Mouse (Mus musculus) cerebral cortex, adult 2 months (tissue): Measurements from ENCODE around the gene Zmym4.

ENCODE experiments used
- WGBS: fragments of 180-500 bp; shearing (Covaris S2); methylation state at CpG from one replicate; pipeline ENCODE4 v1.1.7; 2018; 5-methylcytosine and 5-hydroxymethylcytosine counted together

The Zmym4 gene

DNA sequence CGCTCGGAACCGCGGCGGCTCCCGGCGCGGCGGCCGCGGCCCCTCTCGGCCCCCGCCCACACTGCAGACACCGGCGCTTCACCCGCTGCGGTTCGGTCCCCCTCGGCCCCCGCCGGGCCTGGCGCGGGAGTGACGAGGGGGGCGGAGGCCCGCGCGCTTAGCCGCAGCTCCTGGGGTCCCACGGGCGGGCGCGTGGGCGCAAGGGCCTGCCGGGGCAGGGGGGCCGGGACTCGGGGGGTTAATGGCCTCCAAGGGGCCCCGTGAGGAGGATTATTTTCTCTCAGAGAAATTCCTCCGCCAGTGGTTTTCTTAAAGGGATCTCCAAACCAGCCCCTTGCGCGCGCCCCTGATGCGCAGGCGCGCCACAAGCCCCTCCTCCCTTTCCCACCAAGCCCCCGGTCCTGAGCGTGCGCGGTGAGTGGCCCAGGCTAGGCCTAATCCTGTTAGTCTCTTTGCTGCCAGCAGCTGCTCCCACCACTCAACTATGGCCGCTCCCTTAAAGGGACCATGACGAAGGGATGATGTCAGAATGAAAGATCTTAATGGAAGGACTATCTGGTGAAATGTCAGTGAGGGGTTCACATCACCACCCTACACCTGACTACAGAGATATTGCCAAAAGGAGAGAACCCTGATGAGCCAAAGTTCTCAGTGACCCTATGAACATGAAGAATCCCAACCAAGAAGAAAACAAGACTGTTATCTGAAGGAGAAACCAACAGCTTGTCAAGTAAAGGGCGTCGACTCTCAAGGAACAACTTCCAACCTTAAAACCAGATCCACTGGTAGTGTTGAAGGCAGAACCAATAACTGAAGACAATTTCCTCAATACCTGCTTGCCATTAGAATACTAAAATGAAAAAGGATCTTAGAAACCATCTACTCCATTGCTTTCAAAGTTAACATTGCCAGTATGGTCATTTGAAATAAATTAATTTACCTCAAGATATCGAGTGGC lies at the start of gene Zmym4:
TSS of gene Zmym4 (minus strand) at position 272 of the 958 bp plus-strand sequence.
- 7% methylated on average over 53 of the region's 54 CpGs for WGBS

DNA sequence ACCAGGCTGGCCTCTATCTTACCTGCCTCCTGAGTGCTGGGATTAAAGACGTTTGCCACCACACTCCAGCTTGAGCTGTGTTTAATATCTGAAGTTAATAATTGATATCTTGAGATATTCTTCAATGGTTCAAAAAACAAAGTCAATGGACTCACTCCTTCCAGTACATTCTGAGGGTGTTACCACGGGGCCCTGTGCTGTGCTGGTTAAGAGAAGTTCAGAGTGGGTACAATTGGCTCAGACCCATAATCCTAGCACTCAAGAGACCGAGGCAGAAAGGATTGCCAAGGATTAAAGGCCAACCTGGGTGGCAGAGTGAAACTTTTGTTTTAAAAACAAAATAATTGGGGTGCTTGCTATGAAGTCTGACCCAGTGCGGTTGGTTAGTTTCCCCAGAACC lies 48.4 kb upstream of the Zmym4 start:
- 69% methylated on average over 4 of the region's 4 CpGs for WGBS

DNA sequence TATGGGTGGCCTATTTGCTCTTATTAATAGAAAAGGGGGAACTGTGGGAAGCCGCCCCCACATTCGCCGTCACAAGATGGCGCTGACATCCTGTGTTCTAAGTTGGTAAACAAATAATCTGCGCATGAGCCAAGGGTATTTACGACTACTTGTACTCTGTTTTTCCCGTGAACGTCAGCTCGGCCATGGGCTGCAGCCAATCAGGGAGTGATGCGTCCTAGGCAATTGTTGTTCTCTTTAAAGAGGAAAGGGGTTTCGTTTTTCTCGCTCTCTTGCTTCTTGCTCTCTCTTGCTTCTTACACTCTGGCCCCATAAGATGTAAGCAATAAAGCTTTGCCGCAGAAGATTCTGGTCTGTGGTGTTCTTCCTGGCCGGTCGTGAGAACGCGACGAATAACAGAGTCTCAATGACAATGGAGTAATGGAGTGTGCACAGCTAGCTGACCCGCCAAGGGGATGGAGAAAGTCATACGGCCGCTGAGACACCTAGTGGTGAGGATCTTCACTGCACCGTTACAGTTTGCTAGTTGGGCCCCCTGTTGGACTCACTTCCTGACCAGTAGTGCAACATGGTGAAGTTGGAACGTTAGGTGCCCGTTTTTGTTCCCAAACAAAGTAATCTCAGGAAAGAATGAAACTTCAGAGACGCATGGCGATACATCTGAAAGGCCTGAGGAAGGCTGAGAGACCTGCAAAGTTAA lies 47.5 kb upstream of the Zmym4 start:
- WGBS = 12% methylated on average over 14 of the region's 26 CpGs

DNA sequence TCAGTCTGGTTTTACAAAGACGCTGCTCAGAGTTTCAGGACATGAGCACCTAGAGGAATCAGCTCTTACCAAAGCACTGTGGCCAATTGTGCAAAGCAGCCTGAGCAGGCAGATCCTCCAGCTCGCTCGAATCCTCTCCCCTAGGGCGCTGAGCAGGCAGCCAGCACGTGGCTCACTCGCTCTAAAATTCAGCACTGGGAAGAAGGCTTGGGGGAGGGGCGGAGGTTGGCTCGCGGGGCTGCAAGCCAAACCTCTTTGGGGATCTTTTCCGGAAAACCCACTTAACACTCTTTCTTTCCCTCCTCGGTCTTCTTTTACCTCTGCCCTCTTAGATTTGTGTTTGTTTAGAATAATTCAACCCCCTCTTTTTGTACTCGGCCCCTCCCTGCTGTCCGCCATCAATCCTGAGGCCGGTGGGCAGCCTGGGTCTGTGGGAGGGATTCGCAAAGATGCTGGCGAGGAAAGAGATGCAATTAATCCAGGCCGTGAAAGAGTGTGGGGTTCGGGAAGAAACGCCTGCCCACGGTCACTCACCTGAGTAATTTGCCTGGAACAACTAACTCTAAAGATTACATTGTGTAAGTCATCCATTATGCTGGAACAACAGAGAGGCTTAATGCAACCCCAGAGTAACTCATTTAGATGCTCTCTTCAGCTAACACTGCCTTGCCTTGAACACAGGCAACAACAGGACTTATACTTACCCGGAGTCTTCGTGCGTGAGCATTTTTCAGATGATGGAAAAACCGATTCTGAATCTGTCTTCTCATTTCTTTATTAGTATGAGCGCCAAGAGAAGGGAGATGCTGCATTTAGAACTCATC lies 37.4 kb upstream of the Zmym4 start:
- 13% methylated on average over 25 of the region's 25 CpGs for WGBS

DNA sequence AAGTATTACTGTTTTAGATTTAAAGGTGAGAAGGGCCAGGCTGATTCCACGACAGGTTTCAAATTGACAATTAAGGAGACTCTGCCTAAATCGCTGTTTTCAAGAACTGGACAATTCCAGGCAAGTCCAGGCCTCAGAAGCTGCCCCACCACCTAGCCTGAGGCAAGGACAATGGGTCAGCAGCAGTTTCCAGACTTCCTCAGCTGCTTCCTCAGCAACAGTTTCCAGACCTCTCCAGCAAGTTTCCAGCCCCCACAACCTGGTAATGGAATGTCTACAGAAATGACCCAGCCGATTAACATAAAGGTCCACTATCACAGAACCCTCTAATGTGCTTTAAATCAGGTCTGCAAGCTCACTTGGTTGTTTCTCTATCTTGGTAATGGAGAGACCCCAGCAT lies 36.4 kb upstream of the Zmym4 start:
- 76% methylated on average over 3 of the region's 3 CpGs for WGBS

DNA sequence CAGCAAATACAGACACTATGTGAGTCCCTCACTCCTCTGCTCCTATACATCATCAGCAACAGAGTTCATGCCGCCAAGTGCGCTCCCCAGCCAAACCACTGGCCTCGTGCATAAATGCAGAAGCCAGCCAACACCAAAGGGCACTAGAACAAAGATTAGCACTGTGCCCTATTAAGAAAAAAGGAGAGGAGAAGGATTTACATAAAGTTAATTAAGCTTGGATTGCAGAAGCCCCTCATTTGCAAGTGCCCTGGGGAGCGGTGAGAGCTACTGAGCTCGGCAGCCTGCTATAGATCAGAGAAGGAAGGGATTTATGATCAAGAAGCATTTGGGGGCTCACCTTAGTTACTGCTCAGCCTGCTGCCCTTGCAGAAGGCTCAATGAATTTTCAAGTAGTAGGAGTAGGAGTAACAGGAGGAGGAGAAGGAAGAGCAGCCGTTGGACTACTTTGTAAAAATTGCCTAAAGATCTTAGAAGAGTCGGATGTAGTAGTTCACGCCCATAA lies 32.7 kb upstream of the Zmym4 start:
- 41% methylated on average over 8 of the region's 8 CpGs for WGBS

DNA sequence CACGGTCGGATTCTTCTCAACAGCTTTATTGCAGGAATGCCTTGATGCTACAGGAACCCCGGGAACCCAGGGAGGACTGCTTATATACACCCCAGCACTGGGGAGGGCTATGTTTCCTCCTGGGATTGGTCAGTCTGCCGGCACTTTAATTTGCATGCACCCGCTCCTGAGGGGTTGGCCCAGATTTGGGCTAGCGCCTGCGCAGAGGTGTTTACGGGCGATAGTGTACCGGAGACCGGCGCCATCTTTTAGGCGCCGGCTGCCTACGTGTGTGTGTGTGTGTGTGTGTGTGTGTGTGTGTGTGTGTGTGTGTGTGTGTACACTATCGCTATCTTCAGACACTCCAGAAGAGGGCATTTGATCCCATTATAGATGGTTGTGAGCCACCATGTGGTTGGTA lies 31.4 kb upstream of the Zmym4 start:
- 94% methylated on average over 16 of the region's 16 CpGs for WGBS

DNA sequence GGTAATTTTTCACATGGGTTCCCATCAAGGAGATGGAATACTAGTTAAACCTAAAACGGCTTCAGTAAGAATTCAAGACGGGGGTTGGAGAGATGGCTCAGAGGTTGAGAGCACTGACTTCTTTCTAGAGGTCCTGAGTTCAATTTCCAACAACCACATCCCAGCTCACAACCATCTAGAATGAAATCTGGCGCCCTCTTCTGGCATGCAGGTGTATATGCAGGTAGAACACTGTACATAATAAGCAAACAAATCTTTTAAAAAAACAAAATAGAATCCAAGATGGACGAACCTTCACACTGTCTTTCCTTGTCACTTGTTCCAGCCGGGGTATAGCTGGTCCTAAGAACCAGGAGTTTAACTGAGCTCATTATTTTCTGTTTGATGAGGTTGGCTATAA lies 24.4 kb upstream of the Zmym4 start:
- 66% methylated on average over 5 of the region's 5 CpGs for WGBS

DNA sequence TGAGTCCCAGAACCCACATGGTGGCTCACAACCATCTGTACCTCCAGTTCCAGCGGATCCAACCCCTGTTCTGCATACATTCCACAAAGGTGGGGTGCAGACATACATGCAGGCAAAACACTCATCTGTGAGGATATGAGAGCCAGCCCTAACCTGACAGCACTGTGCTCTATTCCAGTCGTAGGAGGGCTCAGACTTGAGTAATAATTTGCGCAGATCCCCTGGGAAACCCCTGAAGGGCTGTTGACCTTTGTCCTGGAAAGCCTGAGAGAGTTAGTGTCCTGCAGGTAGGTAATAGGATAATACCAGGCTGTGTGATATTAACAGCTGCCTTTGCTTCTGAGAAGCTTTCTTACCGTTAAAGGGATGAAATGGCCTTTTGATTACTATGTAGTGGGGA lies 20.6 kb upstream of the Zmym4 start:
- WGBS = 84% methylated on average over 4 of the region's 4 CpGs

DNA sequence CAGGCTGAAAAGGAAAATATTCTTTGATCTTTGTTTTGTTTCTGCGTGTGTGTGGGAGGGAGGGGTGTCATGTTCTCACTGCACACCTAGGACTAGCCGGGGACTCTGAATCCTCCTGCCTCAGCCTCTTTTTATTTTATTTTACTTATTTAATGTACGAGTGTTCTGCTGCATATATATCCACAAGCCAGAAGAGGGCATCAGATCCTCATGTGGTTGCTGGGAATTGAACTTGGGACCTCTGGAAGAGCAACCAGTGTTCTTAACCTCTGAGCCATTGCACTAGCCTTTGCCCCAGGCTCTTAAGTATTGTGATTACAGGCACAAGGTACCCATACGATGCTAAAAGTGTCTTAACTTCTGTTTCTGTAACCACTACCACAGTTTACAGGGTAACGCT lies 18.8 kb upstream of the Zmym4 start:
- WGBS = 79% methylated on average over 5 of the region's 5 CpGs

DNA sequence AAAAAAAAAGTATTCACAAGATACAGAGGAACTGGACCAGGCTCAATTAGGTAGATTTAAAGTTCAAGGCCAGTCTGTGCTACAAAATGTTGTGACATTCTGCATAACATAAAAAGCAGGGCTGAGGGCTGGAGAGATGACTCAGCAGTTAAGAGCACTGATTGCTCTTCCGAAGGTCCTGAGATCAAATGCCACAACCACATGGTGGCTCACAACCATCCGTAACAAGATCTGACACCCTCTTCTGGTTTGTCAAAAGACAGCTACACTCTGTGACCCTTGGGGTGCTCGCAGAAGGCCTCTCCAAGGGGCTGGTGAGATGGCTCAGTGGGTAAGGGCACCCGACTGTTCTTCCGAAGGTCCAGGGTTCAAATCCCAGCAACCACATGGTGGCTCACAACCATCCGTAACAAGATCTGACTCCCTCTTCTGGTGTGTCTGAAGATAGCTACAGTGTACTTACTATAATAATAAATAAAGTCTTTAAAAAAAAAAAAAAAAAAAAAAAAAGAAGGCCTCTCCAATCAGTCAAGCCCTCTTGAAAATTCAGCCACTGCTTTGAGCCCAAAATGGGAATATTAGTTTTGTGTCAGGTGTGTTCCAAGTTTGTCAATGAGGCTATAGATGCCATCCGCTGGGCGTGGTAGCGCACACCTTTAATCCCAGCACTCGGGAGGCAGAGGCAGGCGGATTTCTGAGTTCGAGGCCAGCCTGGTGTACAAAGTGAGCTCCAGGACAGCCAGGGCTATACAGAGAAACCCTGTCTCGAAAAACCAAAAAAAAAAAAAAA lies 16.0 kb upstream of the Zmym4 start:
- WGBS = 91% methylated on average over 13 of the region's 13 CpGs

DNA sequence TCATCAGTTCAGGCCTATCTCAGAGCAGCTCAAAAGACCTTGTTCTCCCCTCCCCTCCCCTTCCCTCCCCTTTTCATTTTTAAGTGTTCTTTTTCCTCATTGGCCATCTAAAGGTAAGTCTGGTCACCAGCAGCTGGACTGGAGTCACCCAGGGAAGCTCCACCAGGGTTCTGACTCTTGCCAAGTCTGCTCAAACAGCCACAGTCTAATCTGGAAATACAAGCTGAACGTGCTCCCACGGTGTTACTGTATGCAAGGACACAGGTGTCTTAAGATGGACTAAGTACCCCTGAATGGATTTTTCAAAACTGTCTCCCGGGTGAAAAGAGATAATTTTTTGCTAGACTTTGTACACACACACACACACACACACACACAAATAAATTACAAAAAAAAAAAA lies 15.4 kb upstream of the Zmym4 start:
- WGBS = 93% methylated on average over 3 of the region's 3 CpGs

DNA sequence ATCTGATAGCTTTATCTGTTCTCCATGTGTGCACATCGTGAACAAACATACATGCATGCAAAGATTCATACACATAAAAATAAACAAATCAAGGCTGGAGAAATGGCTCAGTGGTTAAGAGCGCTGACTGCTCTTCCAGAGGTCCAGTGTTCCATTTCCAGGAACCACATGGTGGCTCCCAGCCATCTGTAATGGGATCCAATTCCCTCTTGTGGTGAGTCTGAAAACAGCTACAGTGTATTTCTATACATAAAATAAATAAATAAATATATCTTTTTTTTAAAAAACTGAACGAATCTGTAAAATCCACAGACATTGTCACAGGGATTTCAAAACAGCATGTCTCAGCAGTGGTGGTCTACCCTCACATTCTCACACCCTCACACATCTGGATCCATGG lies 10.8 kb upstream of the Zmym4 start:
- 70% methylated on average over 3 of the region's 3 CpGs for WGBS

DNA sequence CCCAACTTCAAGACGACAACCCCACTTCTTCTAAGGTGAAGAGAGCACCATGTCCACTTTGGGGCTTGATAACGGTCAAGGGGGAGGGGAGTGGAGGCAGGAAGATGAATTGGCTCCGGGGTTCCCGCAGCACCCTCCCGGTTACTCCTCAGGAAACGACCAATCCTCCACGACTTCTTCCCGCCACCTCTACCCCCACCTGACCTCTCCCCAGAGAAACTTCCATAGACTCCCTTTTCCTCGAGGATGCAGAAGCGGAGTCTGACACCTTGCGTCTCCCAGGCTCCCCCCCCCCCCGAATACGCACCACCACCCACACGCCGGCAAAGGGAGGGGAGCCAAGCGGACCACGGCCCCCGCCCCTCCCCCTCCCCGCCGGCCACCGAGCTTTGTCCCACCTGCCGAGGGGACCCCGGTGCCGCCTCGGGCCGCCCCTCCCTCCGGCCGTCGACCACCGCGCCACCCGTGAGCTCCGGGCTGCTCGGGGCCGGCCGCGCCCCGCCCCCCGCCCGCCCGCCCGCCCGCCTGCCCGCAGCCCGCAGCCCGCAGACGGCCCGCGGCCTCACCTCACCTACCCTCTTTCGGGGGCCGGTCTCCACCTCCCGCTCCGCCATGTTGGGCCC lies 583 bp downstream of the Zmym4 start:
- 2% methylated on average over 33 of the region's 53 CpGs for WGBS

DNA sequence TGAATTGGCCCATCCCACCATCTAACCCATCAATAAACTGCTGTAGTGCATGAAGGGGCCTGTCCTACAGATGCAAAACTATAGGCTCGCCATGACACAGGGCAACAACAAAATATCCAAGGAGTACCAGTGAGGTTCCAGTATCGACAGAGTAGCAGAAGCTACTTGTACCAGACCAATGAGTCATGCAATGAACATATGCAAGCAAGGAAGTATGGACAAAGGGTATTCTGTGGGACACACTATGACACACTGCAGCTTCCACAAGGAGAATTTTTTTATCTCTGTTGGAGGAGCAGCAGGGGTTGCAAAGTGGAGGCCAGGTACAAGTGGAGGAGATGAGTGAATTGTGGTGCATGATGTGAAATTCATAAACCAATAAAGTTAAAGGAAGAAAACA lies 9.7 kb downstream of the Zmym4 start:
- WGBS = 72% methylated on average over 2 of the region's 2 CpGs

DNA sequence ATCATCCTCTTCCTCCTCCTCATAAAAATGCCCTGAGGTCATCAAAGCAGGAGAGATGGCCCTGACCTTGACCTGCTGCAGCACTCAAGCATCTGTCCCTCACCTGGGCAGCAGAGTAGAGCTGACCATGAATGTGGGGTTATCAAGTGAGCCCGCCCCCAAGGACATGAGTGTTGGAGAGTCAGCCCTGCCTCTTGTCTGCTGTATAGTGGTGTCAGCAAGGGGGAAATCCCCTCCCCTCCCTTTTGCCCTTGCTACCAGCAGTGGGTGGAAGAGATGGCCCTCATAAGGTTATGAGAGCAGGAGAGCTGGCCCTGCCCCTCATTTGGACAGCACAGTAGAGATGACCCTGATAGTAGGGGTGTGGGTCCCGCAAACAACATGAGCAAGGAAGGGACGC lies 10.5 kb downstream of the Zmym4 start:
- 87% methylated on average over 3 of the region's 3 CpGs for WGBS

DNA sequence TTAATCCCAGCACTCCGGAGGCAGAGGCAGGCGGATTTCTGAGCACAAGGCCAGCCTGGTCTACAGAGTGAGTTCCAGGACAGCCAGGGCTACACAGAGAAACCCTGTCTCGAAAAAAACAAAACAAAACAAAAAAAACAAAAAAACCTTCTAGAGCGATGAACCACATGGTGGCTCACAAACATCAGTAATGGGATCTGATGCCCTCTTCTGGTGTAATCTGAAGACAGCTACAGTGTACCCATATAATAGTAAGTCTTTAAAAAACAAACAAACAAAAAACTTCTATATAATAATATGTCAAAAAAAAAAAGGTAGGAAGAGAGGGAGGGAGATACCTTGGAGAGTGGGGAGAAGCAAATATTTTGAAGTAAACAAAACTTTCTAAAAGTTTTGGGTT lies 17.1 kb downstream of the Zmym4 start:
- 77% methylated on average over 4 of the region's 4 CpGs for WGBS

DNA sequence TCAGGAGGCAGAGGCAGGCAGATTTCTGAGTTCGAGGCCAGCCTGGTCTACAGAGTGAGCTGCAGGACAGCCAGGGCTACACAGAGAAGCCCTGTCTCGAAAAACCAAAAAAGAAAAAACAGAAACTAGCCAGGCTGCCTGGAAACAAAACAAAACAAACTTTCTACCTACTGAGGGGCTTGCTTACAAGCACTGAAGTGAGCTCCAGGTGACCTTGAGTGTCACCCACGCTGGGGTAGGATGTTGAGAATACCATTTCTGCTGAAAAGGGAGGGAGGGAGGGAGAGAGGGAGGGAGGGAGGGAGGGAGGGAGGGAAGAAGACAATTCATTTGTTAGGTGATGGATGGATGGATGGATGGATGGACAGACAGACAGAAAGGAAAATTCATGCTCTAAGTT lies 24.5 kb downstream of the Zmym4 start:
- WGBS = 98% methylated on average over 3 of the region's 3 CpGs

DNA sequence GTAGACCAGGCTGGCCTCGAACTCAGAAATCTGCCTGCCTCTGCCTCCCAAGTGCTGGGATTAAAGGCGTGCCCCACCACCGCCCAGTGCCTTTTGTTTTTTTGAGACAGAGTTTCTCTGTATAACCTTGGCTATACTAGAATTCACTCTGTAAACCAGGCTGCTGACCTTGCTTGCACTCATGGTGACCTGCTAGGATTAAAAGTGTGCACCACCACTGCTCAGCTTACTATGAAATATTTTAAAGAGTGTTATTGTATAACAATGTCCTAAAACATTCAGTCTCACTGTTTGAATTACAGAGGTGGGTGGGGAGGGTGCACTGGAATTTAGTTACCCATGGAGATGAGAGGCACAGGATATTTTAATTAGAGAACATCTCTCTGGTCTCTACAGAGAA lies 25.1 kb downstream of the Zmym4 start:
- 98% methylated on average over 3 of the region's 3 CpGs for WGBS

DNA sequence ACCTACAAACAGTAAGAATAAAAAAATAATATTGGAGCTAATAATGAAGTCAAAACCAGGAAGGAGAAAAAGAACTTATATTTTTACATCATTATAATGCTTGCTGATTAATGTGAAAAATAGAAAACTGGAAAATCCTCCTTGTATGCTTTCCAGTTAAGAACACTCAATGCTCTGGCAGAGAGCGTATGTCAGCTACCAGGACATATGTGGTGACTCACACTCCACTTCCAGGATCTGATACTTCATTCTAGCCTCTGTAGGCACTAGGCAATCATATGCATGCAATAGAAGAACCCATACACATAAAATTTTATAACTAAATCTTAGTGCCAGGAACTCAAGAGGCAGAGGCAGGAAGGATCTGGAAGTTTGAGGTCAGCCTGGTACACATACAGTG lies 40.2 kb downstream of the Zmym4 start:
- WGBS = 67% methylated on average over 1 of the region's 1 CpGs

DNA sequence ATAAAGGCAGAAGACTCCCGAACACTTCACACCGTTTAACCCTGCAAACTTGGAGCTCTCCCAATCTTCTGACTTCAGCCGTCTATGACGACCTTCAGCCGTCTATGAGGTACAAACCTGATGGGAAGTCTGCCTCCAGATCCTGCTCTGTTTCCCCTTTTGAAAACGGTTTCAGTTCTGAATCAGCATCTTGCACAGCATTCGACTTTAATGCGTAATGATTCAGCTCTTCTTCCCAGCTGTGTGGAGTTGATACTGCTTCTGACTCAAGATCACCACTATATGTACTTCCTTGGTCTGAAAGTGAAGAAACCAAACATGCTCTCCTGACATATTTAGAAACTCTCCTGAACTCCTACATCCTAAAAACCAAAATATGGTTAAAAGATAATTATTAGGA lies 78.1 kb downstream of the Zmym4 start:
- WGBS = 72% methylated on average over 8 of the region's 8 CpGs
